Mouse (Mus musculus) ZHBTc4 (cell line): ENCODE measurements at regions not wholly inside any gene's neighbourhood (a gene's known extent, or its start where the extent isn't known, plus 50 kb on each side); places are given as distances from the start of the nearest gene placed in this dataset.

Source experiments
- DNase-seq: peaks from one replicate; pipeline ENCODE4 v3.0.0-alpha.2; 2011; ENCODE audit warnings: low read depth, low spot score

GRCm38 (mm10) chr4:12770131-12770780 lies 598.4 kb upstream of the Fam92a start:
- peak; percentile 89 for DNase-seq

- no peak for DNase-seq
Observed at GRCm38 (mm10) chr4:12769092-12769491, 597.3 kb upstream of the Fam92a start.

GRCm38 (mm10) chr4:12766763-12767162 lies 594.9 kb upstream of the Fam92a start:
- no peak for DNase-seq

- DNase-seq, result no peak
Observed at GRCm38 (mm10) chr4:12750817-12751216, 579.0 kb upstream of the Fam92a start.

GRCm38 (mm10) chr4:12749874-12750273 lies 578.1 kb upstream of the Fam92a start:
- DNase-seq, result no peak

GRCm38 (mm10) chr4:12743714-12744327 lies 572.0 kb upstream of the Fam92a start:
- no peak for DNase-seq

GRCm38 (mm10) chr4:12736411-12736810 lies 564.6 kb upstream of the Fam92a start:
- no peak for DNase-seq

GRCm38 (mm10) chr4:12700189-12700588 lies 528.4 kb upstream of the Fam92a start:
- DNase-seq, result no peak

GRCm38 (mm10) chr4:12677814-12678213 lies 506.0 kb upstream of the Fam92a start:
- DNase-seq, result no peak

GRCm38 (mm10) chr4:12671399-12671798 lies 499.6 kb upstream of the Fam92a start:
- no peak for DNase-seq

- DNase-seq, result peak; percentile 63
Observed at GRCm38 (mm10) chr4:12663176-12663575, 491.4 kb upstream of the Fam92a start.

- no peak for DNase-seq
Observed at GRCm38 (mm10) chr4:12662683-12663082, 490.9 kb upstream of the Fam92a start.

- no peak for DNase-seq
Observed at GRCm38 (mm10) chr4:12659084-12659483, 487.3 kb upstream of the Fam92a start.

GRCm38 (mm10) chr4:12658594-12658993 lies 486.8 kb upstream of the Fam92a start:
- DNase-seq, result peak; percentile 9

GRCm38 (mm10) chr4:12657820-12658219 lies 486.0 kb upstream of the Fam92a start:
- no peak for DNase-seq

- DNase-seq, result no peak
Observed at GRCm38 (mm10) chr4:12656924-12657603, 485.2 kb upstream of the Fam92a start.

GRCm38 (mm10) chr4:12655457-12656228 lies 483.8 kb upstream of the Fam92a start:
- no peak for DNase-seq

GRCm38 (mm10) chr4:12654568-12655456 lies 483.0 kb upstream of the Fam92a start:
- DNase-seq, result peak; percentile 6

- no peak for DNase-seq
Observed at GRCm38 (mm10) chr4:12647732-12648131, 475.9 kb upstream of the Fam92a start.

GRCm38 (mm10) chr4:12642525-12642928 lies 470.7 kb upstream of the Fam92a start:
- no peak for DNase-seq

- DNase-seq, result no peak
Observed at GRCm38 (mm10) chr4:12629375-12629821, 457.6 kb upstream of the Fam92a start.
